Mouse (Mus musculus): Measurements from ENCODE around the gene Pcbp4. TPM values are rescaled to one million over a fixed set of nuclear protein-coding genes. Genes with fewer than 3 reads are reported as not detected.

The Pcbp4 gene
- polyA plus RNA-seq, 1 experiment: 21.1 TPM

GRCm38 (mm10) chr9:106451899-106452298 lies 1.2 kb upstream of the Pcbp4 start:
- WGBS: 86% methylated on average over 2 of the region's 2 CpGs
- no peak for TF ChIP-seq CTCF (IDR thresholded peaks at IDR 0.05; ENCODE audit: extremely low read depth, insufficient read length, insufficient replicate concordance, low read depth, low read length)
- no peak for TF ChIP-seq POLR2A (IDR thresholded peaks at IDR 0.05; ENCODE audit: low read depth, low read length)
- no peak overlapping the region for H3K4me3 ChIP-seq (ENCODE audit: low read depth, low read length)
- H3K27me3 ChIP-seq (ENCODE audit: control insufficient read depth, insufficient read depth, low read length): no peaks in the 10 kb centered on the region
- H3K27ac ChIP-seq (ENCODE audit: insufficient read depth, low read depth, low read length): no peak overlapping the region
- no peaks in the 10 kb centered on the region for H3K36me3 ChIP-seq (ENCODE audit: control insufficient read depth, insufficient read depth, low read length)
- peaks cover 18% of the 10 kb centered on the region for H3K4me1 ChIP-seq (ENCODE audit: control insufficient read depth, insufficient read depth, insufficient read length, low read length)

DNA sequence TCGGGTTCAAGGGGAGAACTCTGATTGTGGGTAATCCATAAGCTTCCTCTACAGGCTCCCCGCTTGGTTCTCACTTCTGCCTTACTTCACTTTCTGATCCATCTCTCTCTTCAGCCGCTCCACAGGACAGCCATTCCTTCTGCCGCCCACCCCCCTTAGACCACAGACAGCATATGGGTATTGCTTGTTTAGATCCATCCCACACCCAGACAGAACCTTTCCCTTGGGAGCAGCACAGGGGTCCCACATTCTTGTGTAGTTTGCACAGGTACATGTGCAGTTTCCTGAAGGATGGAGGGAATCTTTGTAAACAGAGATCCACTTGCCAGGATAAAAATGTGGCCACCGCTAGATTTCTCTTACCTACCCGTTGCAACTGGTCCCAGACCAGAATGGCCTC lies 740 bp upstream of the Pcbp4 start:
- H3K36me3 ChIP-seq (ENCODE audit: control insufficient read depth, insufficient read depth, low read length): no peaks in the 10 kb centered on the region
- H3K4me3 ChIP-seq (ENCODE audit: low read depth, low read length): no peak overlapping the region
- no peaks in the 10 kb centered on the region for H3K27me3 ChIP-seq (ENCODE audit: control insufficient read depth, insufficient read depth, low read length)
- TF ChIP-seq POLR2A (IDR thresholded peaks at IDR 0.05; ENCODE audit: low read depth, low read length) (no peak), CTCF (IDR thresholded peaks at IDR 0.05; ENCODE audit: extremely low read depth, insufficient read length, insufficient replicate concordance, low read depth, low read length) (no peak)
- WGBS: 84% methylated on average over 6 of the region's 6 CpGs
- no peak overlapping the region for H3K27ac ChIP-seq (ENCODE audit: insufficient read depth, low read depth, low read length)
- peaks cover 18% of the 10 kb centered on the region for H3K4me1 ChIP-seq (ENCODE audit: control insufficient read depth, insufficient read depth, insufficient read length, low read length)

GRCm38 (mm10) chr9:106452821-106453220 lies 270 bp upstream of the Pcbp4 start:
- Histone ChIP-seq H3K27me3 (ENCODE audit: control insufficient read depth, insufficient read depth, low read length) (no peaks in the 10 kb centered on the region), H3K36me3 (ENCODE audit: control insufficient read depth, insufficient read depth, low read length) (no peaks in the 10 kb centered on the region), H3K4me1 (ENCODE audit: control insufficient read depth, insufficient read depth, insufficient read length, low read length) (peaks cover 17% of the 10 kb centered on the region), H3K27ac (ENCODE audit: insufficient read depth, low read depth, low read length) (no peak overlapping the region), H3K4me3 (ENCODE audit: low read depth, low read length) (no peak overlapping the region)
- TF ChIP-seq POLR2A (IDR thresholded peaks at IDR 0.05; ENCODE audit: low read depth, low read length) (no peak), CTCF (IDR thresholded peaks at IDR 0.05; ENCODE audit: extremely low read depth, insufficient read length, insufficient replicate concordance, low read depth, low read length) (no peak)
- 48% methylated on average over 7 of the region's 7 CpGs for WGBS

GRCm38 (mm10) chr9:106454071-106454761 lies 1.1 kb downstream of the Pcbp4 start:
- no peaks in the 10 kb centered on the region for H3K36me3 ChIP-seq (ENCODE audit: control insufficient read depth, insufficient read depth, low read length)
- peaks cover 12% of the 10 kb centered on the region for H3K4me1 ChIP-seq (ENCODE audit: control insufficient read depth, insufficient read depth, insufficient read length, low read length)
- no peaks in the 10 kb centered on the region for H3K27me3 ChIP-seq (ENCODE audit: control insufficient read depth, insufficient read depth, low read length)
- TF ChIP-seq POLR2A (IDR thresholded peaks at IDR 0.05; ENCODE audit: low read depth, low read length) (no peak), CTCF (IDR thresholded peaks at IDR 0.05; ENCODE audit: extremely low read depth, insufficient read length, insufficient replicate concordance, low read depth, low read length) (no peak)
- no peak overlapping the region for H3K27ac ChIP-seq (ENCODE audit: insufficient read depth, low read depth, low read length)
- H3K4me3 ChIP-seq (ENCODE audit: low read depth, low read length): peak overlapping the region; percentile 73
- WGBS: 20% methylated on average over 20 of the region's 20 CpGs

- Histone ChIP-seq H3K27ac (ENCODE audit: insufficient read depth, low read depth, low read length) (no peak overlapping the region), H3K4me1 (ENCODE audit: control insufficient read depth, insufficient read depth, insufficient read length, low read length) (peaks cover 8% of the 10 kb centered on the region), H3K36me3 (ENCODE audit: control insufficient read depth, insufficient read depth, low read length) (no peaks in the 10 kb centered on the region), H3K4me3 (ENCODE audit: low read depth, low read length) (no peak overlapping the region), H3K27me3 (ENCODE audit: control insufficient read depth, insufficient read depth, low read length) (no peaks in the 10 kb centered on the region)
- 79% methylated on average over 17 of the region's 17 CpGs for WGBS
- TF ChIP-seq CTCF (IDR thresholded peaks at IDR 0.05; ENCODE audit: extremely low read depth, insufficient read length, insufficient replicate concordance, low read depth, low read length) (no peak), POLR2A (IDR thresholded peaks at IDR 0.05; ENCODE audit: low read depth, low read length) (no peak)
These were observed 2.0 kb downstream of the Pcbp4 start for GRCm38 (mm10) chr9:106454888-106455681.

DNA sequence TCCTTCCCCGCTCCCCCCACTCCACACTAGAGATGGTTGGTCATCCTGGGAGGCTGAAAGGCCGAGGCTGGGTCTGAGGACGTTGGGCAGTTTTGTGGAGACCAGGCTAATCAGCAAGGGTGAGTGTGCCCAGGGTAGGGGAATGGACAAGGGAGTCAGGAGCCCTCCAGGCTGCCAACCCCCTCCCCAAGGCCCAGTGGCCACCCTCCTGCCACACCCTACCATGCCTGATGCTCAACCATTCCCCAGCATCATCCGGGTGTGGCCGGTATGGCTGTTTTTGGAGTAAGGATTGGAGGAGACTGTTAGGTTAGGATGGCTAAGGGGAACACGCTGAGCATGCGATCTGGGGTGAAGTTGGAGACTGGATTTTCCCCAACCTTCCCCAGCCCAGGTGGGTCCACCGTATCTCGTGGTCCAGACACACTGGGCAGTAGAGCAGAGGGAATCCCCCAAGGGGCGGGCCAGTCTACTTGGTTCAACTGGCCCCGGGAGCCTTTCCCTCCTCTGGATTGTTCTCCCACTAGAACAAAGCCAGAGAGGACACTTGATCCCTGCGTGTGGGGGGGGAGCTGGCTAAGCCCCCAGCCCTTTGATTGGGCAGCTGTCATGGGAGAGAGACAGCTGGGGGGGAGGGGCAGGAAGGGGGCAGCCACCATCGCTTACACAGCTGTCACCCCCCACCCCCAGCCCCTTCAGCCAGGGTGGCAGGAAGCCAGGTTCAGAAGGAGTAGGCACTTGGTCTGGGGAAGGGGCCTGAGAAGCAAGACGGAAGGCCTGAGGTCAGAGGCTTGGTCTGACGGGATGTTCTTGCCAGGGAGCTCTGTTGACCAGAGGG lies 3.5 kb downstream of the Pcbp4 start:
- no peak overlapping the region for H3K27ac ChIP-seq (ENCODE audit: insufficient read depth, low read depth, low read length)
- TF ChIP-seq POLR2A (IDR thresholded peaks at IDR 0.05; ENCODE audit: low read depth, low read length) (no peak), CTCF (IDR thresholded peaks at IDR 0.05; ENCODE audit: extremely low read depth, insufficient read length, insufficient replicate concordance, low read depth, low read length) (no peak)
- WGBS: 78% methylated on average over 15 of the region's 15 CpGs
- no peaks in the 10 kb centered on the region for H3K36me3 ChIP-seq (ENCODE audit: control insufficient read depth, insufficient read depth, low read length)
- peaks cover 8% of the 10 kb centered on the region for H3K4me1 ChIP-seq (ENCODE audit: control insufficient read depth, insufficient read depth, insufficient read length, low read length)
- H3K4me3 ChIP-seq (ENCODE audit: low read depth, low read length): no peak overlapping the region
- no peaks in the 10 kb centered on the region for H3K27me3 ChIP-seq (ENCODE audit: control insufficient read depth, insufficient read depth, low read length)
